Mouse (Mus musculus): ENCODE measurements at regions not wholly inside any gene's neighbourhood (a gene's known extent, or its start where the extent isn't known, plus 50 kb on each side); places are given as distances from the start of the nearest gene placed in this dataset.

DNA sequence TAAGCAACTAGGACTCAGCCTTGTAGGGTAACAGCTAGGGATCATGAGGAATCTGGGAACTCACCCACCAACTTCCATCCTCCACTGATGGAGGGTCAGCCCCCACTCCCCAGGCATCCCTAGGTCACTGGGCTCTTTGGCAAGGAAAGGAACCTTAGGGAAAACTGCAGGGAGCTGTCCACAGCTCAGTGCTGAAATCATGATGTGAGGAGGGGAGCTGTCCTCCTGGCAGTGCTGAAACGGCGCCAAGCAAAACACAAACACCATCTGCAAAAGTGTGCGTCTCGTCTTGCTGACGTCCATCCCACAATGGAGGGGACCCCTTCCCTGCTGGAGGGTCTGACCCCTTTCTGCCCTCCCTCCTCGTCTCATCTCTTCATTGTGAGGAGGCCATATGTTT is 68.6 kb upstream of the Rph3a start:
- DNase-seq (ENCODE audit: low spot score), result peak; percentile 91

DNA sequence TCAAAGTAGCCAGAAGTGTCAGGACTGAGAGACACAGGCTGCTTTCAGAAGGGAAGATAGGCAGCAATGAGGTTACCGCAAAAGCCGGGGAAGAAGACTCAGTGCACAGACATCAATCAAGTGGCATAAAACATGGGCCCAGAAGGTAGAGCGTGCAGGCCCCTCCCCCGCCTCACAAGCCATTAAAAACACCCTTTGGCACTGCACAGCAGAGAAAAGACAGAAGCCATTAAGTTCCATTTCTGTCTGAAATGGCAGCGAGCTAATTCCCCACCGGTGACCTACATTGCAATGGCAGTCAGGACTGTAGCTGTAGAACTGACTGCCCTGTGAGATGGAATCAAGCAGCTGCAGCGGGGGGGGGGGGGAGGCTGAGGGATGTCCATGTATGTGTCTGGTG is 66.8 kb upstream of the Rph3a start:
- DNase-seq (ENCODE audit: low spot score), result no peak

DNA sequence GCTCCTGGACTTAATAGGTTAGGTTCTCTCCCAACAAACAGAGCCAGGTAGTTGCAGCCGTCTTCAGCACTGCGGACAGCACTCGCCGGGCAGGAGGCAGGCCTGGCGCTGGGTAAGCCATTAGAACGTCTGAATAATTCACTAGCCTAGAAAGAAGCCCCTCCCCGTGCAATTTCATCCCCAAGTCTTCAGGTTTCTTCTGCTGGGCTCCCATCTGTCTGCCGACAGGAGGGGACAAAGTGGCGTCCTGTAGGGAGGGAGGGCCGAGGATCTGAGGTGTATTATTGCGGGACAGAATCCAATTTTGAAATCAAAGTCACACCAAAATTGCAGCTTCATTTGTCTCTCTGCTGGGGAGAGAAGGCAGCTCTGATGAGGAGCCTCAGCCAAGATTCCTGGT is 58.9 kb upstream of the Rph3a start:
- peak; percentile 66 for DNase-seq (ENCODE audit: low spot score)

DNA sequence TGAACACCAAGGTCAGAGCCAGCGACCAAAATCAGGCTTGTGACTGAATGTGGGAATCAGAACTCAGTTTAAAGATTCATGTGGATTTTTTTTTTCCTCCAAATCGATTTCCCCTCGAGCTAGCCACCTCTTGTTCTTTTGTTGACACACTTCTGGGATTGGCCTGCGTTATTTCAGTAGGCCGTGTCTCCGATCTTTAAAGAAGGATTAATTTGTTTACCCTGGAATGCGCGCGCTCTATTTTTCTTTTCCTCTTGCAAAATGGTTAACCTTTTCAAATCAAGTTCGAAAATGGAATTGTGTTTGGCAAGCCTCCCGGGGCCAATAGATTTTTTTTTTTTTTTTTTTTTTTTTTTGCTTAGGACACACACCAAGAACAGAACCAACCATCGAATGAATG is 54.8 kb upstream of the Rph3a start:
- no peak for DNase-seq (ENCODE audit: low spot score)

DNA sequence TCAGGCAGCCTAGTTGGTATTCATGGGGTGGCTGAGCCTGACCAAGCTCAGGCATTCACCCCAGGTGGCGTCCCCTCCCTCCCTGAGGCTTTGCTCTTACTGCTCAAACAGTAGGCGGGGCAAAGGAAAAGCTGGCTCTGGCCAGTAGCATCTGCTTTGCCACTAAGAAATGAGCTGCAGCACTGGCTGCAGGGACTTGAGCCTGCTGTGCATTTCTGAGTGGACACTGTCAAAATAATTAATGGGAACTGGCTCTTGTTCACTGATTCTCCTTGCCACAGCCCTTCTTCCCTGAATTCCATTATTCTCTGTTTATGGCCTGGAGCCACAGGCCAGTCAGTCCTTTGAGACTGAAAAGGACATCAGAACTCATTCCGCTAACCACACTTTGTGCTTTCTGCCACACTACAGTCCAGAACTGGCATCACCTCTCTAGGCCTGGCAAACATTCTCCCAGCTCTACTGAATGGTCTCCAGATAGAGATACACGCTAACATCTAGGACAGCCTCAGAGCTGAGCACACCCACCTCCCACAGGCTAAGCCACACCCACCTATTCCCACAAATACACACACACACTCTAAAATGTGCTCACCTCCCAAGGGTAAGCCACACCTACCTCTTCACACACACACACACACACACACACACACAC is 53.2 kb upstream of the Rph3a start:
- DNase-seq (ENCODE audit: low spot score), result no peak

DNA sequence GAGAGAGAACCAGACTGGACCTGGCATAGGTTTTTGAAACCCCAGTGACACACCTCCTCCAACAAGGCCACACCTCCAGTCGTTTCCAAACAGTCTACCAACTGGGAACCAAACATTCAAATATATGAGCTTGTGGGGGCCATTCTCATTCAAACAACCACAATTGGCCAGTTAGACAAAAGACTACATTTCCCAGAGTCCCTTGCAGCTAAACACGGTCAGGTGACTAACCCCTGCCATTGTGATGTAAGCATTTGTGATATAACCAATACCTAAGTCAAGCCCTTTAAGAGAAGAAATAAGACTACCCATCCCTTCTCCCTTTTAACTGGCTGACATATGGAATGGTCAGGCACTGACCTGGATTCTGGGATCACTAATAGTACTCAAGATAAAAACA is 51.8 kb upstream of the Rph3a start:
- no peak for DNase-seq (ENCODE audit: low spot score)

All from testis, postnatal 10 days (tissue).